Comparison of ENCODE assay signal across 19 mouse cellular contexts in genomic region chr7:136132976-136133375, GRCm38 (mm10).
"Had no signal": no experiment of that assay in that cellular context is flagged by ENCODE, and none has a peak within 500 bp of the region (broad histone marks: within the 10 kb centered on the region; RNA-seq: fewer than 3 reads in every experiment).

No protein-coding gene starts in this region.

- H3K27ac ChIP-seq: intestine, embryonic 15.5 days; limb, embryonic 12.5 days; limb, embryonic 15.5 days; liver, embryonic 13.5 days; midbrain, embryonic 12.5 days; midbrain, embryonic 15.5 days; neural tube, embryonic 13.5 days; stomach, embryonic 15.5 days had no signal

- H3K4me2 ChIP-seq: intestine, embryonic 15.5 days; limb, embryonic 12.5 days; limb, embryonic 15.5 days; liver, embryonic 13.5 days; midbrain, embryonic 12.5 days; midbrain, embryonic 15.5 days; neural tube, embryonic 13.5 days; stomach, embryonic 15.5 days had no signal

- DNase-seq: left cerebral cortex, postnatal 4 days; liver, embryonic 13.5 days; lung, adult 2 months; lung, postnatal 14 days; lung, postnatal 4 days; retina, postnatal 1 day; right cerebral cortex, postnatal 25 days; spleen, adult 18-20 months; thymus, adult 2 months; thymus, postnatal 14 days; thymus, postnatal 4 days had no signal

- H3K9ac ChIP-seq: intestine, embryonic 15.5 days; limb, embryonic 12.5 days; limb, embryonic 15.5 days; liver, embryonic 13.5 days; midbrain, embryonic 12.5 days; midbrain, embryonic 15.5 days; neural tube, embryonic 13.5 days; stomach, embryonic 15.5 days had no signal

- H3K4me1 ChIP-seq: intestine, embryonic 15.5 days; liver, embryonic 13.5 days; stomach, embryonic 15.5 days had no signal

- H3K36me3 ChIP-seq: intestine, embryonic 15.5 days; limb, embryonic 12.5 days; limb, embryonic 15.5 days; liver, embryonic 13.5 days; midbrain, embryonic 12.5 days; midbrain, embryonic 15.5 days; neural tube, embryonic 13.5 days; stomach, embryonic 15.5 days had no signal

- H3K4me3 ChIP-seq: intestine, embryonic 15.5 days; limb, embryonic 12.5 days; limb, embryonic 15.5 days; liver, embryonic 13.5 days; midbrain, embryonic 12.5 days; midbrain, embryonic 15.5 days; myocyte; neural tube, embryonic 13.5 days; stomach, embryonic 15.5 days had no signal

- ATAC-seq: intestine, embryonic 15.5 days; midbrain, embryonic 15.5 days had no signal

- H3K9me3 ChIP-seq: intestine, embryonic 15.5 days; limb, embryonic 12.5 days; limb, embryonic 15.5 days; liver, embryonic 13.5 days; midbrain, embryonic 12.5 days; midbrain, embryonic 15.5 days; neural tube, embryonic 13.5 days; stomach, embryonic 15.5 days had no signal

- H3K27me3 ChIP-seq: intestine, embryonic 15.5 days; limb, embryonic 12.5 days; limb, embryonic 15.5 days; liver, embryonic 13.5 days; midbrain, embryonic 15.5 days; neural tube, embryonic 13.5 days; stomach, embryonic 15.5 days had no signal
